Mouse (Mus musculus) embryonic facial prominence, embryonic 15.5 days (tissue): ENCODE results near the gene Clpsl2. TPM values are rescaled to one million over a fixed set of nuclear protein-coding genes. Genes with fewer than 3 reads are reported as not detected.

ENCODE experiments used
- ATAC-seq: fragments of 200-750 bp; cut with Nextera tagmentation; 2 replicates; pipeline ENCODE4 v1.8.0; 2017; ENCODE audit warnings: low read depth, moderate TSS enrichment; ENCODE audit not compliant: insufficient number of reproducible peaks, low FRiP score, low TSS enrichment
- H3K27ac ChIP-seq: fragments of 300-500 bp; sonication (generic); replicated peaks from 2 replicates; pipeline ENCODE4 v1.5.1; 2015; ENCODE audit warnings: mild to moderate bottlenecking, inconsistent platforms
- H3K27me3 ChIP-seq: fragments of 300-500 bp; sonication (generic); 2 replicates; pipeline ENCODE4 v1.6.1; 2015; ENCODE audit warnings: inconsistent platforms
- H3K36me3 ChIP-seq: fragments of 300-500 bp; sonication (generic); 2 replicates; pipeline ENCODE4 v1.6.1; 2015; ENCODE audit warnings: mild to moderate bottlenecking, inconsistent platforms
- H3K4me1 ChIP-seq: fragments of 300-500 bp; sonication (generic); 2 replicates; pipeline ENCODE4 v1.6.1; 2015; ENCODE audit warnings: inconsistent platforms
- H3K4me2 ChIP-seq: fragments of 300-500 bp; sonication (generic); replicated peaks from 2 replicates; pipeline ENCODE4 v1.6.1; 2015; ENCODE audit warnings: mild to moderate bottlenecking, inconsistent platforms
- H3K4me3 ChIP-seq: fragments of 300-500 bp; sonication (generic); replicated peaks from 2 replicates; pipeline ENCODE4 v1.5.1; 2015; ENCODE audit warnings: mild to moderate bottlenecking, inconsistent platforms
- H3K9ac ChIP-seq: fragments of 300-500 bp; sonication (generic); 2 replicates; pipeline ENCODE4 v1.6.1; 2015; ENCODE audit warnings: inconsistent platforms
- H3K9me3 ChIP-seq: fragments of 300-500 bp; sonication (generic); replicated peaks from 2 replicates; pipeline ENCODE4 v1.6.1; 2016; ENCODE audit warnings: inconsistent platforms
- WGBS: fragments of 180-500 bp; shearing (Covaris S2); methylation state at CpG from one replicate; pipeline ENCODE4 v1.1.7; 2015; 5-methylcytosine and 5-hydroxymethylcytosine counted together
- polyA plus RNA-seq: library from polyadenylated mRNA; unstranded; fragments of >200 nt; fragmentation: Nextera tagmentation; extraction: Ambion mirVana; gene quantifications from 2 replicates; pipeline ENCODE4 v1.2.1, GENCODE M21; 2015

Clpsl2 gene
- polyA plus RNA-seq: not detected in 2 replicates

- no peak within 1 kb of the TSS for H3K9ac ChIP-seq
- 69% methylated on average over 14 of the region's 14 CpGs for WGBS
- H3K4me3 ChIP-seq: no peak within 1 kb of the TSS
- no peaks in the 10 kb centered on the region for H3K36me3 ChIP-seq
- no peaks in the 10 kb centered on the region for H3K27me3 ChIP-seq
- H3K27ac ChIP-seq: no peak within 1 kb of the TSS
- H3K4me2 ChIP-seq: no peak within 1 kb of the TSS
- peaks cover 5% of the 10 kb centered on the region; the same call in 1 of the 2 replicates for H3K4me1 ChIP-seq
- no peak for ATAC-seq
- H3K9me3 ChIP-seq: no peaks in the 10 kb centered on the region
These were observed at the start of gene Clpsl2 for GRCm38 (mm10) chr17:28549111-28549510. TSS of gene Clpsl2 (plus strand) at chr17:28549411.

GRCm38 (mm10) chr17:28500465-28500864 is 48.7 kb upstream of the Clpsl2 start:
- Histone ChIP-seq H3K9ac (no peak overlapping the region), H3K9me3 (no peaks in the 10 kb centered on the region), H3K4me3 (no peak overlapping the region), H3K4me1 (peaks cover under 1% of the 10 kb centered on the region; the same call in 1 of the 2 replicates), H3K27me3 (no peaks in the 10 kb centered on the region), H3K36me3 (no peaks in the 10 kb centered on the region), H3K27ac (no peak overlapping the region), H3K4me2 (no peak overlapping the region)
- WGBS: 78% methylated on average over 3 of the region's 3 CpGs
- ATAC-seq: no peak

GRCm38 (mm10) chr17:28502196-28502821 is 46.9 kb upstream of the Clpsl2 start:
- H3K4me3 ChIP-seq: no peak overlapping the region
- H3K4me2 ChIP-seq: no peak overlapping the region
- 60% methylated on average over 7 of the region's 7 CpGs for WGBS
- no peaks in the 10 kb centered on the region for H3K27me3 ChIP-seq
- no peak overlapping the region for H3K9ac ChIP-seq
- H3K4me1 ChIP-seq: peaks cover 8% of the 10 kb centered on the region
- no peak overlapping the region for H3K27ac ChIP-seq
- H3K9me3 ChIP-seq: no peaks in the 10 kb centered on the region
- no peaks in the 10 kb centered on the region for H3K36me3 ChIP-seq
- ATAC-seq: no peak

GRCm38 (mm10) chr17:28504182-28504581 is 45.0 kb upstream of the Clpsl2 start:
- 73% methylated on average over 6 of the region's 6 CpGs for whole genome bisulfite sequencing
- Histone ChIP-seq H3K4me3 (no peak overlapping the region), H3K4me1 (peaks cover 13% of the 10 kb centered on the region), H3K4me2 (no peak overlapping the region), H3K27ac (no peak overlapping the region), H3K36me3 (no peaks in the 10 kb centered on the region), H3K9me3 (no peaks in the 10 kb centered on the region), H3K27me3 (no peaks in the 10 kb centered on the region), H3K9ac (no peak overlapping the region)
- no peak for ATAC-seq

- H3K9me3 ChIP-seq: no peaks in the 10 kb centered on the region
- no peak for ATAC-seq
- H3K4me2 ChIP-seq: no peak overlapping the region
- no peak overlapping the region for H3K4me3 ChIP-seq
- no peaks in the 10 kb centered on the region for H3K27me3 ChIP-seq
- peaks cover 18% of the 10 kb centered on the region for H3K4me1 ChIP-seq
- 68% methylated on average over 4 of the region's 4 CpGs for WGBS
- no peak overlapping the region for H3K27ac ChIP-seq
- no peak overlapping the region for H3K9ac ChIP-seq
- no peaks in the 10 kb centered on the region for H3K36me3 ChIP-seq
These were observed 43.6 kb upstream of the Clpsl2 start for GRCm38 (mm10) chr17:28505591-28505990.

- 28% methylated on average over 5 of the region's 5 CpGs for WGBS
- Histone ChIP-seq H3K4me1 (peaks cover 23% of the 10 kb centered on the region), H3K27ac (no peak overlapping the region), H3K27me3 (no peaks in the 10 kb centered on the region), H3K4me2 (no peak overlapping the region), H3K4me3 (no peak overlapping the region), H3K9ac (no peak overlapping the region), H3K36me3 (no peaks in the 10 kb centered on the region), H3K9me3 (no peaks in the 10 kb centered on the region)
- ATAC-seq: no peak
These were observed 42.3 kb upstream of the Clpsl2 start for GRCm38 (mm10) chr17:28506895-28507294.

- Histone ChIP-seq H3K27ac (no peak overlapping the region), H3K9ac (no peak overlapping the region)
- ATAC-seq: no peak
These were observed 41.7 kb upstream of the Clpsl2 start for GRCm38 (mm10) chr17:28507496-28507895.

GRCm38 (mm10) chr17:28510445-28511342 is 38.5 kb upstream of the Clpsl2 start:
- Histone ChIP-seq H3K9ac (no peak overlapping the region), H3K4me1 (peaks cover 31% of the 10 kb centered on the region), H3K27me3 (no peaks in the 10 kb centered on the region), H3K4me2 (peak overlapping the region; percentile 50), H3K36me3 (no peaks in the 10 kb centered on the region), H3K9me3 (no peaks in the 10 kb centered on the region), H3K4me3 (peak overlapping the region; percentile 22), H3K27ac (no peak overlapping the region)
- WGBS: 4% methylated on average over 28 of the region's 28 CpGs
- ATAC-seq: peak; percentile 32

More at GRCm38 (mm10) chr17:28507496-28507895, 41.7 kb upstream of the Clpsl2 start:
- H3K9me3 ChIP-seq: no peaks in the 10 kb centered on the region
- H3K4me2 ChIP-seq: no peak overlapping the region
- 38% methylated on average over 5 of the region's 5 CpGs for WGBS
- H3K36me3 ChIP-seq: no peaks in the 10 kb centered on the region
- no peak overlapping the region for H3K4me3 ChIP-seq
- no peaks in the 10 kb centered on the region for H3K27me3 ChIP-seq
- peaks cover 29% of the 10 kb centered on the region for H3K4me1 ChIP-seq

GRCm38 (mm10) chr17:28511616-28512541 is 37.3 kb upstream of the Clpsl2 start:
- H3K9ac ChIP-seq: no peak overlapping the region

GRCm38 (mm10) chr17:28512696-28513095 is 36.5 kb upstream of the Clpsl2 start:
- Histone ChIP-seq H3K9ac (no peak overlapping the region), H3K4me1 (peaks cover 39% of the 10 kb centered on the region), H3K9me3 (no peaks in the 10 kb centered on the region), H3K27me3 (no peaks in the 10 kb centered on the region), H3K36me3 (no peaks in the 10 kb centered on the region), H3K27ac (peak overlapping the region; percentile 1; the same call in 1 of the 2 replicates), H3K4me3 (no peak overlapping the region), H3K4me2 (no peak overlapping the region)
- ATAC-seq: no peak
- WGBS: 38% methylated on average over 6 of the region's 6 CpGs

More at GRCm38 (mm10) chr17:28511616-28512541, 37.3 kb upstream of the Clpsl2 start:
- 26% methylated on average over 9 of the region's 9 CpGs for WGBS
- H3K27ac ChIP-seq: 0 out of 2 replicates have a peak overlapping the region, but pooled peaks have one; percentile 1
- H3K36me3 ChIP-seq: no peaks in the 10 kb centered on the region
- H3K9me3 ChIP-seq: no peaks in the 10 kb centered on the region
- H3K27me3 ChIP-seq: no peaks in the 10 kb centered on the region
- H3K4me3 ChIP-seq: no peak overlapping the region
- no peak for ATAC-seq
- H3K4me1 ChIP-seq: peaks cover 39% of the 10 kb centered on the region
- H3K4me2 ChIP-seq: no peak overlapping the region
